Mouse (Mus musculus) retina, postnatal 1 day (tissue): ENCODE results near the gene Rpl35.

Experiments used
- DNase-seq: peaks from one replicate; pipeline ENCODE4 v3.0.0-alpha.2; 2012

Rpl35 gene

DNA sequence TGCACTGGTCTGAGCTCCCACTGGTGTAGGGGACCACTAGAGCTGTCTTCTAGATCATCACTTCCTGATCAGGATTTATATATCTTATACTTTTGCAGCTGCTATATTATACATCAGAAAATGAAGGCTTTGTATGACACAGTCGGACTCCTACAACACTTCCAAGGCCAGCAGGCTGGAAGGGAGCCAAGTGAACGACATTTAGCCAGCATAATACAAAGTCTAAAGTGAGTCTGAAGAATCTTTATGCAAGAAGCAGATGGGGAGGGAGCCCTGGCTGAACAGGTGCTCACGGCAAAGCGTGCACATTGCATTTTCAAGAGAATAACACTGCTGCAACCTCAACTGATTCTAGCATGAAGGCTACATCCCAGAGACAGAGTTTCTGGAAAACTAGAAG lies 13.0 kb downstream of the Rpl35 start:
- DNase-seq: no peak

GRCm38 (mm10) chr2:38992004-38992403 lies 13.4 kb downstream of the Rpl35 start:
- DNase-seq: no peak

DNA sequence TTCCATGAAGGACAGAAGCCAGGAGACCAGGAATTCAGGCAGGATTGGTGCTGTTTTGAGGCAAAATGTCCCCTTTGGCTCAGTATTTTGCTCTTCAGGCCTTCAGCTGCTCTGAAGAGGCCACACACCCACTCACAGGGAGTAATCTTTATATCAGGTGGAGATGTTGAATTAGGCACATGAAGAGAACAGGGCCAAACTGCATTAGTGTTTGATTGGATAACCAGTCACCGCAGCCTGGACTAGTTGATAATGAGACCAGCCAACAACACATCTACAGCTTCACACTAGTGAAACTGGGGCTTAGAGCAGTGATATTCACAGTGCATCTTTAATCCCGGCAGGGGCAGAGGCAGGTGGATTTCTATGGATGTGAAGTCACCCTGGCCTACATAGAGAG lies 16.5 kb downstream of the Rpl35 start:
- no peak for DNase-seq

GRCm38 (mm10) chr2:38987803-38988510 lies 17.5 kb downstream of the Rpl35 start:
- no peak for DNase-seq

- no peak for DNase-seq
These were observed 18.1 kb downstream of the Rpl35 start for GRCm38 (mm10) chr2:38987371-38987770.

DNA sequence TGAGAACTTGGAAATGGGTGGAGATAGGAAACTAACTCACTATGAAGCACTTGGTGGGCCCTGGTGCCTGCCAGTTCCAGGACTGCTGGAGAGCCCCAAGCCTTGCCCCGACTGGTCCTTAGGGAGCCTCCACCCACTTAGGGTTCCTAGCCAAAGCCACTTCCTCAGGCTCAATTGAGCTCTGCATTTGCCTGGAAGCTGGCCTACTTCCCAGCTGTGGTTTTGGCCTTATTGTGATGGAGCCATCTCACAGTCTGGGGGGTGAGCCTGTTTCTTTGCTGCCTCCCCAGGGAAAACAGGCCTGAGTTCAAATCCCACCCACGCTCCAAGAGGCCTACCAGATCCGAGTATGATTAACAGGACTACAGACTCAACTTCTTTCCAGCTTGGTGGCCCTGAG lies 18.8 kb downstream of the Rpl35 start:
- DNase-seq: no peak

DNA sequence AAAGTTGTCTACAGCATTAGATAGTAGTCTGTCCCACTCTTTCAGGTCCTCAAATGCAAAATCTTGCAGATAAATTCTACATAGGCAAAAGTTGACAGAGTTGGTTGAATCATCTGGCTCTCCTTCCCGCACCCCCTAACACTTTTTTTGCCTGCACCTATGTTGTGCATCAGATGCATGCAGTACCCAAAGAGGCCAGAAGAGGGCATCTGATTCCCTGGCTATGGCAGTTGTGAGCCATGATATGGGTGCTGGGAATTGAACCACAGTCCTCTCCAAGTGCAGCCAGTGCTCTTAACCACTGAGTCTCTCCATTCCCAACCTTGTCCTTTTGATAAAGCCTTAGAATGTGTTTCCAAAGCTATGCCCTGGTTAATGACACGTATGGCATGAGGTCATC lies 22.0 kb downstream of the Rpl35 start:
- DNase-seq: no peak

DNA sequence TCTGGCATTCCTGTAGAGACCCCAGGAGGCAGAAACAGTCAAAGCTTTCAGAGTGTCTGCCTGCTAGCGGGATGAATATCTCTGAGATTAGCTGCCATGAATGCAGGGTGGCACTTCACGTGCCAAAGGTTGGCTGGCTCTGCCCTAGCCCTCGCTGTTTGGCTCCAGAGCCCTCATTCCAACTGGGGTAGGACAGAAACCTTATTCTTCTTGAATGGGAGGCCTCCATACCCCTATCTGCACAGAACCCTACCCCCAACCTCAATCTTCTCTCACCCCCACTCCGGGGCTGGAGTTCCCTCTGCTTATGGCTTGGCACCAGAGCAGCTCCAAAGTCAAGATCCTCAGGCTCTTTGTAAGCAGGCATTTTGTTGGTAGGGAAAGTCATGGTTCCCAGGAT lies 27.6 kb downstream of the Rpl35 start:
- DNase-seq: no peak

- DNase-seq: no peak
These were observed 29.3 kb downstream of the Rpl35 start for GRCm38 (mm10) chr2:38975941-38976805.

DNA sequence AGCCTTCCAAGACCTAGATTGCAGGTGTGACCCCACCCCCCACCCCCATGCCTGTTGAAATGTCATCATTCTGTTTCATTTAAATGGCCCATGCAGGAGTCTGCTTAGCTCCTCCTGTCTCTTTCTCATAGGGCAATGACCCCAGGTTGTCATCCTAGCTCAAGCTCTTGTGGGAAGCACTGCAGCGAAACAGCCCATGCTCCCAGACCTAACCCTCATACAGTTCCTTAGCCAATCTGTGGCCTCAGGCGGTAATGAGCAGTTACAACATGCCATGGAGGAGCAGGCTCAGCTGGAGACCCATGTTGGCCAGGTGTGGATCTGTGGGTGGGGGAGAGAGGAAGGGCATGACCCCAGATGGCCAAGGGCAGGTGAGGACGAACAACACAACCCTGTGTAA lies 30.2 kb downstream of the Rpl35 start:
- no peak for DNase-seq

- DNase-seq: no peak
These were observed 31.3 kb downstream of the Rpl35 start for GRCm38 (mm10) chr2:38974171-38974570.

- DNase-seq: no peak
These were observed 31.7 kb downstream of the Rpl35 start for GRCm38 (mm10) chr2:38973701-38974100.

DNA sequence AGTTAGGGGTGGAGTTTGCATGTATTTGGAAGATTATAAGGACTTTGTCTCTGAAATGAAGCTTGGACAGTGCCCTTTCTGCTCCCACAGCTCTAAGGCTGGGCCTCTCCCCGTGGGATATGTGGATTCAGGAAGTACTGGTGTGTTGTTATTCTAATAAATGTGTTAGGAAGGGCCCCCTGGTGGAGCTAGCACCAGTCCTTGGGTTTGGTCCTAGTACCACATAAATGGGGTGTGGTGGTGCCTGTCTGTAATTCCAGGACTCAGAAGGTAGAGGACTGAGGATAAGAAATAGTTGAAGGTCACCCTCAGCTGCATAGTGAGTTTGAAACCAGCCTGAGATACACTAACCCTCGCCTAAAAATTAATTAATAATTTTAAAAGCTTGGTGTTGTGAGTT lies 32.2 kb downstream of the Rpl35 start:
- no peak for DNase-seq

DNA sequence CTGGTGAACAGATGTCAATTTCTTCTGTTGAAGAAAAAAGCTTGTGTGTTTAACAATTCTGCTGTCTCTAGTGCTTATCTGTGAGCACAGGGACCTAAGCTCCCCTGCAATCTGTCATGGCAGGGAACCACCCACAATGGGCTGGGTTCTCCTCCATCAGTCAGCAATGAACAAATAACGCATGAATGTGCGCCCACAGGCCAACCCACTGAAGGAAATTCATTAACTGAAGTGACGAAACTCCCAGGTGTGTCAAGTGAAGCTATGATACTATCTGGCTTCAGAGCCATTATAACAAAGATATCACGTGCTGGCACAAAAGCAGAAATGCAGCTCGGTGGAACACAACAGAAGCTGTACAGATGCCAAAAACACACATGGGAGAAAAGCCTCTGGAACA lies 35.4 kb downstream of the Rpl35 start:
- DNase-seq: no peak

DNA sequence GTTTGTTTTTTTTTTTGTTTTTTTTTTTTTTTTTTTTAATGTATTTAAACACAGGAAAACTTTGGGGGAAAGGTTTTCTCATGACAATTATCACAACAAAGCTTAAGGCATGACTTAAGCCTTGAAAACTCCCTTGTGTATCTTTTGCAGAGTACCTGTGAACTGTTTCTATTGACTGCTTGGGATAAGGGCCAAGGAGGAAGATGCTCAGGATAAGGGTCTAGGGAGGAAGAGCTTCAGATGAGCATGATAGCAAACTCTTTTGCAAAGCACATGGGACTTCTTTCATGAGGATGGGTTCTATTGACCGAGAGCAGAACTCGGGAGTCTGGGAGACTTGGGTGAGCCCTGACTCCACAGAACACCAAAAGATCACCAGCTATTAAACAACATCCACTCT lies 35.8 kb downstream of the Rpl35 start:
- no peak for DNase-seq

- DNase-seq: no peak
These were observed 41.2 kb downstream of the Rpl35 start for GRCm38 (mm10) chr2:38964198-38964597.

DNA sequence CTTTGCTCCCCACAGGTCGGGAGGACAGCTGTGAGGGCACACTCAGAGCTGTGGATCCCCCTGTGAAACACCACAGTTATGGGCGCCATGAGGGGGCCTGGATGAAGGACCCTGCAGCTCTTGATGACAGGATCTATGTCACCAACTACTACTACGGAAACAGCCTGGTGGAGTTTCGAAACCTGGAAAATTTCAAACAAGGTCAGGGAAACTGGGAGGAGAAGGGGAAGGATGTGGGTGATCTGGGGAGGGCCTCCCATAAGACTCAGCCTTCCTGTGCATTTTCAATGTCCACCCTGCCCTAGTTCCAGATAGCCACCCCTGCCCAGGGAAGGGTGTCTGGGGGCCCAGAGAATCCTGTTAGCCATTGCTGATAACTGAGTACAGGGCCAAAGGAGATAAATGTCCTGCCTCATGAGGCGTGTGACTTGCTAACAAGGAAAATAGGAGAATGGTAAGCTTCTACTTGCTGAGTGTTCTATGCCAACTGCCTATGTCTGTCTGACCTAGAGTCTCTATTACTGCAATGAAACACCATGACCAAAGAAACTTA lies 47.7 kb downstream of the Rpl35 start:
- DNase-seq: no peak

- no peak for DNase-seq
These were observed 49.4 kb downstream of the Rpl35 start for GRCm38 (mm10) chr2:38956062-38956461.

DNA sequence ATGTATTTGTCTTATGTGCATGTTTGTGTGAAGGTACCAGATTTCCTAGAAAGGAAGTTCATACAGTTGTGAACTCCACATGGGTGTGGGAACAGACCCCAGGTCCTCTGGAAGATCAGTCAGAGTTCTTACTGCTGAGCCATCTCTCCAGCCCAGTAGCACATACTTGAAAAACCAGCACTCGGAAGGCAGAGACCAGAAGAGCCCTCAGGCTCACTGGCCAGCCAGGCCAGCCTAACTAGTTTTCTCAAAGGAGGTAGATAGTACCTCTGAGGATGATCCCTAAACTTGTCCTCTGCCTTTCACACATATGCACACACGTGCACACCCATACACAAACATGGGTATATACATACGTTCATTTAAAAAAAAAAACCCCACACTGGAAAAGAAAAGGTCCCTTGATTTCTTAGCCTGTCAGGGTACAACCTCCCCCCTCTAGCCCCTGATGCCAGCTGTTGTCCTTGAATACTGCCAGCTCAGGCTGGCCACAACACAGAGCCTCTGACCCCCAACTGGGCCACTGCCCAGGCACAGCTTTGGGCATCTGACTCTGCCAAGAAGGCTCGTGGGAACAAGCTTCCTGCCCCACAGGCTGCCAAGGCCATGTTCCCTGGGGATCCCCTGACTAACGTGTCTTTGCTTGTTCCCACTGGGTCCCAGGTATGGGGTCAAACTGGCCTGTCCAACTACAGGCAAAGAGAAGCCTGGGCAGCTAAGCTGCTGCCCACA lies 52.1 kb downstream of the Rpl35 start:
- DNase-seq: no peak
